Mouse (Mus musculus) lung, postnatal 36 days (tissue): ENCODE measurements around the gene Klhl12.
"Not testable (repeated sequence)": the region's sequence is repeated elsewhere in the genome, so short reads cannot be mapped to it uniquely, and the experiment has no call there.

Experiments
- DNase-seq: peaks from one replicate; pipeline ENCODE4 v3.0.0; 2022; ENCODE audit warnings: mixed read lengths

The Klhl12 gene

GRCm38 (mm10) chr1:134516491-134517198 lies 61.3 kb downstream of the Klhl12 start:
- DNase-seq, result peak; percentile 9

GRCm38 (mm10) chr1:134517841-134518240 lies 62.5 kb downstream of the Klhl12 start:
- DNase-seq, result not testable (repeated sequence)

GRCm38 (mm10) chr1:134518677-134519076 lies 63.3 kb downstream of the Klhl12 start:
- peak; percentile 96 for DNase-seq

GRCm38 (mm10) chr1:134519201-134519600 lies 63.9 kb downstream of the Klhl12 start:
- not testable (repeated sequence) for DNase-seq

GRCm38 (mm10) chr1:134520001-134520721 lies 64.8 kb downstream of the Klhl12 start:
- DNase-seq, result no peak

- no peak for DNase-seq
These were observed 65.8 kb downstream of the Klhl12 start for GRCm38 (mm10) chr1:134521163-134521562.

- no peak for DNase-seq
These were observed 67.0 kb downstream of the Klhl12 start for GRCm38 (mm10) chr1:134522325-134522724.

- peak; percentile 70 for DNase-seq
These were observed 69.1 kb downstream of the Klhl12 start for GRCm38 (mm10) chr1:134524424-134524823.

GRCm38 (mm10) chr1:134525015-134525414 lies 69.7 kb downstream of the Klhl12 start:
- DNase-seq, result no peak

- DNase-seq, result no peak
These were observed 71.4 kb downstream of the Klhl12 start for GRCm38 (mm10) chr1:134526752-134527151.

GRCm38 (mm10) chr1:134530618-134531017 lies 75.3 kb downstream of the Klhl12 start:
- DNase-seq, result no peak

- DNase-seq, result not testable (repeated sequence)
These were observed 78.4 kb downstream of the Klhl12 start for GRCm38 (mm10) chr1:134533710-134534109.

GRCm38 (mm10) chr1:134535054-134535453 lies 79.7 kb downstream of the Klhl12 start:
- DNase-seq, result no peak

GRCm38 (mm10) chr1:134535513-134535912 lies 80.2 kb downstream of the Klhl12 start:
- no peak for DNase-seq

- no peak for DNase-seq
These were observed 85.3 kb downstream of the Klhl12 start for GRCm38 (mm10) chr1:134540610-134541009.
